Mouse (Mus musculus) kidney, postnatal 10 days (tissue): Measurements from ENCODE around the gene Klf5.

ENCODE experiments used
- DNase-seq: peaks from one replicate; pipeline ENCODE4 v3.0.0; 2021; ENCODE audit warnings: mixed read lengths

The Klf5 gene

DNA sequence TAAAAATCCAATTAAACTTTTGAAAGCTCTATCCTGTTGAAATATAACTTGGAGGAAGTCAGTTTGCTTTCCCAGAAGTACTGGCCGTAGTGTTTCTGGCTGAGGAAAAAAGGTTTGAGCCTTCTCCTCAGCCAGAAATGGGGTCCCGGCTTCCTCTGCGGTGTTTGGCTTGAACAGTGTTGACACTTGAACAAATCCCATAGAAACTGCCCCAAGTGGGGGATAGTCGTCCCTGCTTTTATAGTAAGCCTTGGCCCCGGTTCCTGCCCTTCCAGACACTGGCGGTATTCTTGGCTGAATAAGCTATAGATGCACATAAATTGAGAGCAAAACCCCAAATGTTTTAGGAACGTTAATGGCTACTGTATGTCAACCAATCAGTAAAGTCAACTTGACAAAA is 11.9 kb downstream of the Klf5 start:
- peak; percentile 21 for DNase-seq

DNA sequence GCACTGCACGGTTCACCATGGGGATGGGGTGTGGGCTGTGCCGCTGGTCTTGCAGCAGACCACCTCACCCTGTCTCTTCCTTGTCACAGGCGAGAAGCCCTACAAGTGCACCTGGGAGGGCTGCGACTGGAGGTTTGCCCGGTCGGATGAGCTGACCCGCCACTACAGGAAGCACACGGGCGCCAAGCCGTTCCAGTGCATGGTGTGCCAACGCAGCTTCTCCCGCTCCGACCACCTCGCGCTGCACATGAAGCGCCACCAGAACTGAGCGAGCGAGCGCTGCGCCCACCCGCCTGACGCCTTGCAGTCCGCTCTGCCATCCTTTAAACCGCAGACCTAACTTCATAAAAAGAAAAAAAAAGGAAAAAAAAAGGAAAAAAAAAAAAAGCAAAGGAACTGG is 14.6 kb downstream of the Klf5 start:
- no peak for DNase-seq

DNA sequence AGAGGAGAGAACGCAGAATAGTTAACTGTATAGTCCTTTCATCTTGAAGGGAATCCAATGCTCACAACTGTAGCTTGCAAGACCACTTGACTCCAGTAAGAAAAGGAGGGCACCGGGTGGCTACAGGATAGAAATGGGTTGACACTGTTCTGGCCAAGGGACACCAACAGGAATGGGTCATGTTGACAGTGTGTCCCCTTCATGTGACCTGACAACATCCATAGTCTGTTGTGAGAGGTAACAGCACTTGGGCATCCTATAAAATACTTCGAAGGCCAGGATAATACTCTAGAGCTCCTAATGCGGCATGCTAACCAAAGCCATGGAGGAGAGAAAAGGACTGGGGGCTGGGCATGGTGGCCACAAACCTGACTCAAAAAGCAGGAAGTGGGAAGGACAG is 17.8 kb downstream of the Klf5 start:
- no peak for DNase-seq

DNA sequence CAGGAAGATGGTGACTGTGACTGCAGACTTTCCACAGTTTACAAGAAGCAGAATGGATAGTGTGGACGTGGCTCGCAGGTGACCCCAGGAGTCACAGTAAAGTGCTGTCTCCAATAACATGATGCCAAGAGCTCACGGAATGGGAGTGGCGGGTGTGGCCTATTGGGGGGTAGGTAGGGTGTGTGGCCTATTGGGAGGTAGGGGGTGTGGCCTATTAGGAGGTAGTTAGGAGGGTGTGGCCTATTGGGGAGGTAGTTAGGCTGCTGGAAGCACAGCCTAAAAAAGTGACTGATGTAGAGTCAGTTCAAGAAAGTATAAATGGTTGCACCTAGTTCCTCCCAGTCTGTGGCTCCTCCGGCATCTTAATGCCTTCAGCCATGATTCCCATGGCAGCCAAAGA is 22.2 kb downstream of the Klf5 start:
- no peak for DNase-seq

DNA sequence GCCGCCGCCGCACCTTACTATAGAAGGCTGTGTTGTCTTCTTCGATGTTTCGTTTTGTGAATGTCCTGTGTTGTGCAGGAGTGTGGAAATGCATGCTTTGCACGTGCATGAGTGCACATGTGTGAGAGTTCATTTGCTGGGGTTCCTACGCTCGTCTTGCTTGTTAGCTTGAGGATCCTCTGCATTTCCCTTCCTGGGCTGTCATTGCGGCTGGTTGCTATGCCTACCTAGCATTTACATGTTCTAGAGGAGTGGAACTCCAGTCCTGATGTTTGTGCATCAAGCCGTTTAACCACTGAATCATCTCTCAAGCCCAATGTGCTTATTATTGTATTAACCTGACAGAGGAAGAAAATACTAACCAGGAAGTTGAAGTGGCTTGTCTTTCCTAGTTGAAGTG is 24.9 kb downstream of the Klf5 start:
- DNase-seq: no peak

DNA sequence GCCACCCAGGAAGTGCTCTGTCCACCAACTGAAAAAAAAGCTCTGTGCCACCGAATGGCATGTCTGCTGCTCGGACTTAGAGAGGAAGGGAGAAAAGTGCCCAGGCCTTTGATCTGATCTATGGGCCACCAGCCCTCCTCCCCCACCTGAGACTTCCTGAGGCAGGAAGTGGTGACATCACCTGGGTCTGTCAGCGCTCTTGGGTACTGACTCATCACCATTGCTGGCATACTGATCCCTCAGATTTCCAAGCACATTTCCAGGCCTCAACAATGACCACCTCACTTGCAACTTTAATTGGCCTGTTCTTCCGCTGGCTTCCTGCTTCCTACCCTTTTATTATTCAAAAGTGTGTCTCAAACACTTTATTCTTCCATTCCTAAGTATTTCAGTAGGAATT is 26.0 kb downstream of the Klf5 start:
- DNase-seq: no peak

DNA sequence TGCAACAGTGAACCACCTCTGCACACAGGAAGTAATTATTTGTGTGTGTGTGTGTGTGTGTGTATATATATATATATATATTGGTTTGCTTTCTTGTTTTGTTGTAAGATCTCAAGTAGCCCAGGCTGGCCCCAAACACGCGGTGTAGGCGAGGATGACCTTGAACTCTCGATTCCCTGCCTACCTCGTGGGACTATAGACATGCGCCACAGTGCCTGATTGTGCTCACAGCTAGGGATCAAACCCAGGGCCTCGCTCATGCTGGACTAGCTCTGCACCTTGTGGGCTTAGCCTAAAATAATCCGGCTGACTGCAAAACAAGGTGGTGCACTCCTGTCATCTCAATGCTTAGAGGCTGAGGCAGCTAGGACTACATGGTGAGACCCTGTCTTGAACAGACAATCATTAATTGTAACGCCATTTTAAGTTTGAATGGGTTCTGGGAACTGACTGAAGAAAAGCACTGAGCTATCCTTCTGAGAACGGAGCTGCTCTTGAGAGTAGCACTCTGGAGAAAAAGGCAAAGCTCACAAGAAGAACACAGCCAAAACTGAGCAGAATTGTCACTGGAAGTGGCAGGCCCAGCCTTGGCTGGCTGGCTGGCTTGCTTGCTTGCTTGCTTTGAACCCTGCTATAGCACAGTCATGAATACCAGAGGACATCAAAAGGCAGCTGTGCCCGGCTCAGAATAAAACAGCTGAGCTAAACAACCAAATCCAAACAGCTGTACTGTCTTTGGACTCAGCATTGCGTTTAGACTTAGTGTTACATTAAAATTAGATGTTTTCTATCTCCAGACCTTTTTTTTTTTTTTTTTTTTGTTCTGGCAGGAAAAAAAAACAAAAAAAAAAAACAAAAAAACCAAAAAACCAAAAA is 27.3 kb downstream of the Klf5 start:
- DNase-seq: no peak

DNA sequence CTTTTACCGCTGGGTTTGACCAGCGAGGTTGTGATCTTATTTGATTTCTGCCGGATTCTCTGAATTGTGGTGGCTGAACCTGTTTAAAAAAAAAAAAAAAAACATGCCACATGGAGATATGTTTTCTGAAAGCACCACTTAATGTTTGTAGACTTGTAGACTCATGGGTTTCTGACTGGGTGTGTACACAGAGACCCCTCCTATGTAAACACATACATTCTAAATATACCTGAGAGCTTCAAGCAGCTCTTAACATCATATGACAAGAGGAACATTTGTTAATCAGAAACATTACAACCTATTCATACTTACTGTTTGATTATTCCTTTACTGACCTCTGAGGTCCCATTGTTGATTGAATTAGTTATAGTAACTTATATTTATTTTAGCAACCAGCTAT is 38.1 kb downstream of the Klf5 start:
- no peak for DNase-seq

DNA sequence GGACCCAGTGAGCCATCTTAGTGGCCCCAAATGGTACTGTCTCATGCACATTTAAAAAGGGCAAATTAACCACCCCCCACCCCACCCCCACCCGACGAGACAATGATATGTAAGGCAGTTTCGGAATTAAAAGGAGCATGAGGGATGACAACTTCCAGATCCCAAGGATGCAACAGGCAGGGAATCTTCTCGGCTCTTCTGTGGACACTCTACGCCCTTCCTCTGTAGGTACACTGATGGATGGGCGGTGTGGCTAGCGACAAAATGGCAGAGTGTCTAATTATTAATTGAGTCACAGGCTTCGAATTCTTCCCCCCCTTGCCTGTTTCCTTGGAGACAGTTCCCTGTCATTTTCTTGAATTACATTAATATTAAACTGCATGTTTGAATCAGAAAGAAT is 40.5 kb downstream of the Klf5 start:
- no peak for DNase-seq

DNA sequence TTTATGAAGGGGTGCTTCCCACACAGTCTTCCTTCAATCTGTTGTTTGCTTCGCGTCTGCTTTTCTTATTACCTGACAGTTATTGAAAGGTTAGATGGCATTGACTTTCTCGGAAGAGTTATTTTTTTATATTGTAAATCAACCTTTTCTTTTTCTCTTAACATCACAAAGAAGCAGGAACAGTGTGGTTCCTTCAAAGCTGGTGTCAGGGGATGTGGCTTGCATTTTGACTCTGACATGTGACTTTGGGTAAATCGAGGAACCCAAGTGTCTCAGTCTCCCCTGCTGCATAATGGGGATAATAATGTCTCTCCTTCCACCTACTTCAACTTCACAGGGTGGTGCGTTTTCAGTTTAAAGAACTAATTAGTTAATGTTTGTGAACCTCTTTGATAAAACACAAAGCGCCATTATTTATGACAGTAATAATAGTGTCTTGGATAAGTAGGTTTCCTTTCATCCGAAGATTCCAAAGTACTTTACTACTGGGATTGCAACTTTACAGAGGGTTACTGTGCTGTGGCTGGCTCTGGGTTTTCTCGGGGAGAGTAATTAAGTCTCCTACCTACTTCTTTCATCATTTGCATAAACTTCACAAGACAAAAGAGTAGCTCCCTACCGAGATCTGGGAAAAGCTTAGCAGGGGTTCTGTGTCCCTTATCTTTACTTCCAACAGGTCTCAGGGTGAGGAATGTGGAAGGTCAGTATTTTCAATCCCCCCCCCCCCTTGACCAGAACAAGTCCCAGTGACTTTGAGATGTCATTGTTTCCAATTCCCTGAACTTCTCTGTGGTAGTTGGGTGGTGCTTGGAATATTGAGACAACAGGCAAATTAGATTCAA is 41.4 kb downstream of the Klf5 start:
- DNase-seq: no peak

DNA sequence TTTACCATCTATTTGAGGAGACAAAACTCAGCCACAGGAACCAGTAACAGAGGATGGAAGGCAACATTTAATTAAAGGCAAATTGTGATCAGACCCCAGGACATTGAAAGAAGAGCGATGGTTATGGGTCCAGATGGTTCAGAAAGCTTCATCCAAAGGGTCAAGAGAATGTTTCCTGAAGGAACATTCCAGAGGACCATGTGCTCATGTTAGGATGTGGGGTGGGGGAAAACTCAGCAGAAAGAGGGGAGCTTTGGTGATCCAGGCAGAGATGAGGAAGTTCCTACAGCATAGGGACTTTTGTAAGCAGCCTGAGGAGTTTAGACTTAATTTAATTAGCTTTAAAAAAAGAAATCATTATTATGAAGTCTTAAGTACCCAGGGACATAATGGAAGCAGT is 42.2 kb downstream of the Klf5 start:
- no peak for DNase-seq

DNA sequence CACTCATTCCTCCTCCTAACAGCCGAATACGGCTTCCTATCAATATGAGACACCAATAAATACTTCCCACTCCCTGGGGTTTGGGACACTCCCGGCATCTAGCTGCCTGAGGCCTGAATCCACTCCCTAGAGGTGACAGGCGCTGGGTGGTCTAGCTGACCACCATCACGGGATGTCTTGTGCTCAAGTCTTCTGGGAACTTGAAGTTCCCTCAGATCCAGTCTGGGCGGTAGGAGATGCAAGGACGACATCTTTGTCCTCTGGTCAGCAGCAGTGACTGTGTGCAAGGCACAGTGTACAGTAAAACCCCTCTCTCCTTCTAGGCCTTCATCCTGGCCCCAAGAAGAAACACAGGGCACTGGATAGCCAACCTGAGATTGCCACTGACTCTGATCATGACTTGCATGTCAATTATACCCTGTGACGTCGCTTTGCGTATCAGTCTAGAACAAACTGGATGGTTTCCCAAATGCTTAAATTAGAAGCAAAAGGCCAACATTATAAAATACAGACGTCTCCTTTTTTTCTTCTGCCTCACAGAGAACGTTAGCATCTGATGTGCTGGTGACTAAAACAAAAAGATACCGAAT is 49.8 kb downstream of the Klf5 start:
- no peak for DNase-seq

DNA sequence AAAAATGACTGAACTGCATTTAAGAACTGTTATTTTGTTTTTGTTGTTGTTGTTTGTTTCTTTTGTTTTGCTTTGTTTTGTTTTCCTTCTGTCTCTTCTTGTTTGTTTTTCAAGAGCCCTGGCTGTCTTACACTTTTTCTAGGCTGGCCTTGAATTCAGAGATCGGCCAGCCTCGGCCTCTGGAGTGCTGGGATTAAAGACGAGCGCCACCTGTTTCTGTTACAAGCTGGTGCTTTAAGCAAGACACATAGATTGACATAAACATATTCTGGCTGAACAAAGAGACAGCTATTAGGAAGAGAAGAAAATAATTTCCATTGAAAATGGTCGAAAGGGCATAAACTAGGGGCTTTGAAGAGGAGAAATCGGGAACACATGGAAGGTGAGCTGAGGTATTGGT is 51.1 kb downstream of the Klf5 start:
- DNase-seq: no peak

DNA sequence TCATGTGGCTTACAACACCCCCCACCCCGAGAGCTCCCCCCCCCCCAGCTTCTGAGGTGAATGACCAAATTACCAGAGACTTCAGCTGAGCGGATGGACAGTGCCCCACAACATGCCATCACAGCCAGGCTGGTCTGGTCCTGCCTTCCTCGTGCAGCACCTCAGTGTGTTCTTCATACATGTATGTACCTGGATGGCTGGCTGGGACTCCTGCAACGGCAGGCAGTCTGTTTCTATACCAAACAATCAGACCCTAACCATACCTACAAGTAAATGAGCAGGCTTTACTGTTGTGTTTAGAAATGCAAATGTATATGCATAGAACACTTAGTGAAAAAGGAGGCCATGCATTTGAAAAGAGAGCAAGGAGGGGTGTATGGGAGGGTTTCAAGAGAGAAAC is 54.5 kb downstream of the Klf5 start:
- no peak for DNase-seq

DNA sequence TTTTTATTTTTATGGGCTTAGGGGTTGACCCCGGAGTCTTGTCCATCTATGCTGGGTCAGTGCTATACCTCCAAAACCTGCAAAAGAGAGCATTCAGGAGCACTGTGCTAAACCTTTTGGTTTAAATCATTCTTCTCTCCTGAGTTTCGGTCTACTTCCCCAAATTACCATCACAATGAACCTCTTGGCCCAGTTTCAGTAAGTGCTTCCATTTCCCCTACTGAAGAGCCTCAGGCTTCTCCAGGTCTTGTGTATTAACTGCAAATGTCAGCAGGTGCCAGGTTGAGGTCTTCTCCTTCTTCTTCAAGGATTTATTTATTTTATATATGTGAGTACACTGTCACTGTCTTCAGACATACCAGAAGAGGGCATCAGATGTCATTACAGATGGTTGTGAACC is 55.6 kb downstream of the Klf5 start:
- DNase-seq: no peak

DNA sequence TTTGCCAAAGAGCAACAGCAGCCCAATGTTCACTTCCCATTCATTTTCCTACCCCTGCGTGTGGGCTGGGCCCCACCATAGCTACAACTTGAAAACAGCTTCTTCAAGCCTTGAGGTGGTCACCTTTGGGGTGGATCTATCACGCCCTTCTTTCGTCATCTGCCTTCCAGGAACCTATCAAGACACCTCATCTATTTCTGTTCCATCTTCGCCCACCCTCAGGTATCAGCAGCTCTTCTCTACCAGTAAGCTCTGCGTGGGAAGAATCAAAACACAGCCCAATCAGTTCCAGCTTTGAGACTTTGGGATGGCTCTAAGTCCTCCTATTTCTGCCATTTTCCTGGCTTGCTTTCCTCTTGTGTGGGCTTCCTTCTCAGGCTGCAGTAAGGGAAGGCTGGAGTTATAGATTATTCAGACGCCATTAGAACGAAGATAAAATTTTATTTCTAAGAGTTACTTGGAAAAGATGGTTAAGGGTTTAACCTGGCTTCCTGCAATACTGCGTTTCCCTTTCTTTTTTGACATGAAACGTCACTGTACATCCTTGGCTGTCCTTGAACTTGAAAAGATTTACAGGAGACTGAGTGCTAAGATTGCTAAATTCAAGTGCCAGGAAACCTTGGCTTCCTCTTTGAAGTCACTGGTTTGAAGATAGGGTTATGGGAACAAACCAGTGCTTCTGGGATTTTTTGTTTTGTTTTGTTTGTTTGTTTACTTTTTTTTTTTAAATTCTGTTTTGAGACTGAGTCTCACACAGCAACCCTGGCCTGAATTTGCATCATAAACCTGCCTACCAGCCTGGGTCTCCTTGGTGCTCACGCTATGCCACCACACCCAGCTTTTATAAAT is 56.5 kb downstream of the Klf5 start:
- no peak for DNase-seq

DNA sequence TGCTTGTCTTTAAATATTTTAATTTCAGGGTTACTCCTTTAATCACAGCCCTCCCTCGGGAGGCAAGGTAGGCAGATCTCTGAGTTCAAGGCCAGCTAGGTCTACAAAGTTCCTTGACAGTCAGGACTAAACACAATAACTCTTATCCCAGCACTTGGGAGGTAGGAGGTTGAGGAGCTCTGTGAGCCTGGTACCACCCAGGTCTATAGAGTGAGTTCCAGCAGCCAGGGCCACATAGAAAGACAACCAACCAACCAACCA is 57.0 kb downstream of the Klf5 start:
- no peak for DNase-seq

DNA sequence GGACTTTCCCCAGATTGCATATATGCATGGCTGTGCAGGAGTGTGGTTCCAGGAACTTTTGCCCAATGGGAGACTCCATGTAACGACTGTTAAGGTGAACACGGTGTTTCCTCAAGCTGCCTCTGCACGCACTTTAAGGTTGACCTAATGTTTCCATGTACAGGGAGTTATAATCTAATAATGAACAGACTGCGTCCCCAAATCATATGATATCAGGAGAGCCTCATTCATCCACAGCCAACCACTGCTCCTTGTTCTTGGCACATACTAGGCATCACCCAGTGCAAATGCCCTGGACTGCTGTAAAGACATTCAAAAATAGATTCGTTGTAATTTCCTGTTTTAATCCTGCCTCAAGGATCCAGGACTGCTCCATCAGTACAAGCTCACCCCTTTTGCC is 64.5 kb downstream of the Klf5 start:
- DNase-seq: no peak

DNA sequence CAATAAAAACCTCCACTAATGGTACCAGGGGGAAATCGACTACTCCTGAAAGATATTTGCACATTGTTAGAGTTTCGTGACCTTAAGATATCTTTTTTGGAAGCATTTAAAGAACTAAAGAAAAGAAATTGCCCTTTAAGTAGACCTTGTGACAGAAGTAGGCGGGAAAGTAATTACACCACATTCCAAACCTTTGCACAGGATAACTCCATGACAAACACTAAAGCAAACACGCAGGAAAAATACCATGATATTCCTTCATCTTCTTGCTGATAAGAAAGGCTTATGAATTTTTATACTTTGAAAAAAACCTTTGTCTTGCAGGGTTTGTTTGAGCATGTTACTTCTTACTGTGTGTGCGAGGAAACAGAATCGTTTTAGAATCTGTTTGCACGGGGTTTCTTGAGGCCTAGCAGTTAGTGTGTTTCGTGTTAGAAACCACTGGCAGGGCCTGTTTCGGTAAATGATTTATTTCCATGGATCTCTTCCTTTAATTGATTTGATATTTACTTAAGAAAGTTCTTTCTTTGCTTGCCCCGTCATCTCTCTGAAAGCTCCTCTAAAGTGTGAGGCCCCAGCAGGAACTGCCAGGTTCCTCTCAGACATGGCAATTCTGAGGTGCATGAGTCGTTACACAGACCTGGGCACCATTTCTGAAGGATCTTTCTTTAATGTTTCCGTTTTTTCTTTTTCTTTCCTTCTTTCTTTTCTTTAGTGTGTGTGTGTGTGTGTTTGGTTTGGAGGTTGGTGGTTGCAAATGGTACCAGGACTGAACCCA is 65.7 kb downstream of the Klf5 start:
- DNase-seq: no peak
